Mouse (Mus musculus) lung, embryonic 14.5 days (tissue): Measurements from ENCODE around the gene Gm49333. TPM values are rescaled to one million over a fixed set of nuclear protein-coding genes. Genes with fewer than 3 reads are reported as not detected.

Experiments used
- ATAC-seq: fragments of 200-750 bp; cut with Nextera tagmentation; 2 replicates; pipeline ENCODE4 v1.8.0; 2017; ENCODE audit warnings: mild to moderate bottlenecking, moderate TSS enrichment, moderate library complexity; ENCODE audit not compliant: insufficient read depth
- DNase-seq: peaks from one replicate; pipeline ENCODE4 v3.0.0-alpha.2; 2015
- H3K27ac ChIP-seq: fragments of 300-500 bp; sonication (generic); 2 replicates; pipeline ENCODE4 v1.5.1; 2014; ENCODE audit warnings: low read depth, mild to moderate bottlenecking, moderate library complexity
- H3K27me3 ChIP-seq: fragments of 300-500 bp; sonication (generic); 2 replicates; pipeline ENCODE4 v1.6.1; 2014; ENCODE audit warnings: low read length, control low read depth; ENCODE audit not compliant: insufficient read depth
- H3K36me3 ChIP-seq: fragments of 300-500 bp; sonication (generic); 2 replicates; pipeline ENCODE4 v1.6.1; 2014; ENCODE audit warnings: control low read depth; ENCODE audit not compliant: insufficient read depth
- H3K4me1 ChIP-seq: fragments of 300-500 bp; sonication (generic); 2 replicates; pipeline ENCODE4 v1.6.1; 2014; ENCODE audit warnings: antibody characterized with exemption, control low read depth; ENCODE audit not compliant: insufficient read depth
- H3K4me2 ChIP-seq: fragments of 300-500 bp; sonication (generic); 2 replicates; pipeline ENCODE4 v1.6.1; 2014; ENCODE audit warnings: mild to moderate bottlenecking
- H3K4me3 ChIP-seq: fragments of 300-500 bp; sonication (generic); 2 replicates; pipeline ENCODE4 v1.5.1; 2014; ENCODE audit warnings: low read depth, low read length
- H3K9ac ChIP-seq: fragments of 300-500 bp; sonication (generic); 2 replicates; pipeline ENCODE4 v1.6.1; 2014
- H3K9me3 ChIP-seq: fragments of 300-500 bp; sonication (generic); 2 replicates; pipeline ENCODE4 v1.6.1; 2016; ENCODE audit warnings: low read depth, low read length, control low read depth
- CTCF ChIP-seq: IDR thresholded peaks from 2 replicates; pipeline ENCODE4 v1.5.1; 2016; ENCODE audit warnings: antibody characterized with exemption, low read depth
- WGBS: fragments of 180-500 bp; shearing (Covaris S2); extraction: QIAGEN DNeasy Blood & Tissue Kit; methylation state at CpG from one replicate; pipeline ENCODE4 v1.1.7; 2014; 5-methylcytosine and 5-hydroxymethylcytosine counted together
- microRNA counts: library from miRNA; unstranded; fragments of <30 nt; microRNA quantifications from one replicate; lab custom pipeline; 2016
- microRNA-seq: library from miRNA; unstranded; fragments of <30 nt; microRNA quantifications from one replicate; pipeline ENCODE4, GENCODE M21; 2016; ENCODE audit warnings: borderline number of aligned reads
- polyA plus RNA-seq: library from polyadenylated mRNA; unstranded; fragments of >200 nt; fragmentation: Nextera tagmentation; extraction: Ambion mirVana; gene quantifications from 2 replicates; pipeline ENCODE4 v1.2.1, GENCODE M21; 2014

Gm49333 gene
- polyA plus RNA-seq, 1 experiment from 2014 or later: not detected

DNA sequence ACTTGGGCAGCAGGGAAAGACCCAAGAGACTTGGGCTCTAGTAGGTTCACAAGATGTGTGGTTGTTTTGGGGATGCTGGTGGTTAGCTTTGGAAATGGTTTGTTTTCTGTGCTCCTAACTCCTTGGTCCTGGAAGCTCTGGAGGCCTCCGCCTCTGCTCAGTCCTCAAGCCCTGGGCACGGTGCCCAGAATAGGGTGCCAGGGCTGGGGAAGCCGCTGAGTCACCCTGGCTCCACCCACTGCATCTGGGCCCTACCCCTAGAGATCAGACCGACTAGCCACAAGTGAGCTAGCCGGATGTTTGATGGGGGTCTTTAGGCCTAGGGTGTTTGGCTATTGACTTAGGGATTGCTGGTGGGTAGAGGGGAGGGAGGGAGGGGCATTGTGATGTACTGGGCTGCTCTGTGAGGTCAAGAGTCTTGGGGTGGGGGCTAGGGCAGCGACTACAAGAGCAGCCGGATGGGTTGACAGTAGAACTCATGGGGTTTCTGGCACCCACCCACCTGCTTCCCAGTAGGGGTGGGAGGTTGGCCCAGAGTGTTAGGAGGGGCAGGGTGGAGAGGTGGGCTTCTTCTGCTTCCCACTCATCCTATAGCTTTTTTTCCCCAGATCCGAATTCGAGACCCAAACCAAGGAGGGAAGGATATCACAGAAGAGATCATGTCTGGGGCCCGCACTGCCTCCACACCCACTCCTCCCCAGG is 66.7 kb downstream of the Gm49333 start:
- 72% methylated on average over 10 of the region's 10 CpGs for WGBS
- DNase-seq (peak; percentile 70), ATAC-seq (no peak)
- peaks cover 86% of the 10 kb centered on the region for H3K36me3 ChIP-seq
- H3K4me2 ChIP-seq: no peak overlapping the region
- TF ChIP-seq CTCF: no peak
- H3K4me3 ChIP-seq: no peak overlapping the region
- no peak overlapping the region for H3K27ac ChIP-seq
- no peaks in the 10 kb centered on the region for H3K4me1 ChIP-seq
- H3K27me3 ChIP-seq: no peaks in the 10 kb centered on the region
- 0 out of 2 replicates have a peak overlapping the region, but pooled peaks have one; percentile 29 for H3K9ac ChIP-seq
- no peaks in the 10 kb centered on the region for H3K9me3 ChIP-seq

DNA sequence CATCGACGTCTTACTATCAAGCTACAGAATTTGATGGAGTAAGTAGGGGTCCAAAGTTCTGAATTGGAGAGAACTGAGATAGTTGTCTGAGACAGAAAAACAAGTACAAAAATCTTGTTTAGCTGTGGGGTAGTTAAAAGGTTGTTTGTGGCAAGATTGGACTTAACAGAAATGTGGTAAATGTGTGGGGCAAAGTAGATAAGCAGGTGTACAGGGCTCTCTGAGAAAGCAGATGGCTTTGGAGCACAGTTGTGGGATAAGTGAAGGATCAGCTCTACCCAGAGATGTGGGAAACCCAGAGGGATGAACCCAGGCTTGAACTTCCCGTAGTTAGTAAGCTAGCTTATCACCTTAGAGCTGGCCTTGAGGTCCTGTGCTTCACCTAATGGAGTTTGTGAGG is 79.4 kb downstream of the Gm49333 start:
- Histone ChIP-seq H3K27me3 (no peaks in the 10 kb centered on the region), H3K27ac (no peak overlapping the region), H3K4me3 (no peak overlapping the region), H3K4me1 (0 out of 2 replicates have a peak, but pooled peaks cover 2% of the 10 kb centered on the region), H3K4me2 (no peak overlapping the region), H3K9ac (no peak overlapping the region), H3K9me3 (no peaks in the 10 kb centered on the region), H3K36me3 (peaks cover 71% of the 10 kb centered on the region)
- no peak for TF ChIP-seq CTCF
- ATAC-seq (no peak), DNase-seq (no peak)
- WGBS: 83% methylated on average over 3 of the region's 3 CpGs

DNA sequence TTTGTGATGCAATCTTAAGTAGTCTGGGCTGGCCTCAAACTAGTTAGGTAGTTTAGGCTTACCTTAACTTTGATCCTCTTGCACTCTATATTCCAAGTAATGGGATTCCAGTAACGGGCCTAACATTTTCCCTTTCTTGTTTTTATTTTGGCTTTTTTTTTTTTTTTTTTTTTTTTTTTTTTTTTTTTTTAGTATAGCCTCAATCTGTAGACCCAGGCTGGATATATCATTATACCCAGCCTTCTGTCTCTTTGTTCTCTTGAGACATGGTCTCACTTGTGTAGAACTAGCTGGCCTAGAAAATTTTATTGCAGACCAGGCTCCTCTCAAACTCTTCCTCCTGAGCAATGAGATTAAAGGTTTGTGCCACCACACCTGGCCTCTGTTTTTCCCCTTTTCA is 80.2 kb downstream of the Gm49333 start:
- Histone ChIP-seq H3K36me3 (peaks cover 62% of the 10 kb centered on the region), H3K27ac (no peak overlapping the region), H3K4me1 (0 out of 2 replicates have a peak, but pooled peaks cover 2% of the 10 kb centered on the region), H3K9me3 (no peaks in the 10 kb centered on the region), H3K27me3 (no peaks in the 10 kb centered on the region), H3K9ac (no peak overlapping the region), H3K4me3 (no peak overlapping the region), H3K4me2 (no peak overlapping the region)
- no peak for TF ChIP-seq CTCF
- WGBS: 48% methylated on average over 1 of the region's 1 CpGs
- DNase-seq: no peak
- ATAC-seq: no peak

DNA sequence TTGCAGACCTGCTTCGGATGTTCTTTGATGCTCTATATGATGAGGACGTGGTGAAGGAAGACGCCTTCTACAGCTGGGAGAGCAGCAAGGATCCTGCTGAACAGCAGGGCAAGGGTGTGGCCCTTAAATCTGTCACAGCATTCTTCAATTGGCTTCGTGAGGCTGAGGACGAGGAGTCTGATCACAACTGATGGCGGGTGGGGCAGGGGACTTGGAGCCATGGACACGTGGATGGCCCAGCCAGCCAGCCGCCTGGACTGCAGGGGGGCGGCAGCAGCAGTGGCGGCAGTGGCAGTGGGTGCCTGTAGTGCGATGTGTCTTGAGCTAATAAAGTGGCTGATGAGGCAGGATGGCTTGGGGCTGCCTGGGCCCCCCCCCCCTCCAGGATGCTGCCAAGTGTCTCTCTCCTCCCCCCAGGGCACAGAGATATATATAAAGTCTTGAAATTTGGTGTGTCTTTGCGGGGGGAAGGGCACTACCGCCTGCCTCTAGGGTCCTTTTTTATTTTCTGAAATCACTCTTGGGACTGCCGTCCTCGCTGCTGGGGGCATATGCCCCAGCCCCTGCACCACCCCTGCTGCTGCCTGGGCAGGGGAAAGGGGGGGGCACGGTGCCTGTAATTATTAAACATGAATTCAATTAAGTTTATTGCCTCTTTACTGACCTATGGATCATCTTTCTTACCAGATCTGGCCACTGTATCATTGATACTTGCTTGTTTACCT is 81.0 kb downstream of the Gm49333 start:
- H3K27ac ChIP-seq: no peak overlapping the region

DNA sequence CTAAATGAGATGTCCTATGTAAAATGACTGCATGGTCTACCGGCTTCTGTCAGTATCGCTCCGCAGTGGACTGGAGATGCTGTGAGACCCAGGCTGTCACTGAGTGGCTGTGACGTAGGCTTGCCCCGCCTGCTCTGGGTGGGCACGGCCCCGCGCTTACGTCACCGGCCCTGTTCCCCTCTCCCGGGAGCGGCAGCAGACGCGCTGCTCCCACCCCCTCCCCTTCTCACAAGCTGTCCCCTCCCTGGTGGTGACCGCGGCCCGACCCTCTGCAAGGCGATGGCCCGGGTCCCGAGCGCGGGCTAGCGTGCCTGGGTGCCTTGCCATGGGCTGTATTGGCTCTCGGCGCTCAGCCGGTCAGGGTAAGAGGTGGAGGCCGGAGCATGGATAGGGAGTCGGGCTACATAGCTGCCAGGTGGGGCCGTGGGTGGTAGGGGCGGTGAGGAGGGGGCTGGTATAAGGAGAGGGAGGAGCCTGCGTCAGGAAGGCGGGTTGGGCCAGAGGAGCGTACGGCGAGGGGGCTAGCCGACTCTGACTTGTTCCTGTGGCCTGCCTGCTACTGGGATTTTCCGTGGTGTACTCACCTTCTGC is 81.8 kb downstream of the Gm49333 start, which contains the start of gene Fam131a:
Fam131a (plus strand) TSS at position 131 of the 591 bp plus-strand sequence.
- no peak for TF ChIP-seq CTCF
- peak; percentile 94 for ATAC-seq
- H3K9me3 ChIP-seq: no peaks in the 10 kb centered on the region
- peak within 1 kb of the TSS; percentile 86; the same call in 1 of the 2 replicates for H3K27ac ChIP-seq
- DNase-seq: peak; percentile 97
- H3K4me2 ChIP-seq: peak within 1 kb of the TSS; percentile 90
- H3K4me1 ChIP-seq: 0 out of 2 replicates have a peak, but pooled peaks cover 2% of the 10 kb centered on the region
- H3K9ac ChIP-seq: peak within 1 kb of the TSS; percentile 64
- under 1% methylated on average over 37 of the region's 37 CpGs for WGBS
- H3K27me3 ChIP-seq: no peaks in the 10 kb centered on the region
- peak within 1 kb of the TSS; percentile 56 for H3K4me3 ChIP-seq
- peaks cover 46% of the 10 kb centered on the region for H3K36me3 ChIP-seq

More for the DNA sequence above, 81.0 kb downstream of the Gm49333 start:
- Histone ChIP-seq H3K27me3 (no peaks in the 10 kb centered on the region), H3K36me3 (peaks cover 54% of the 10 kb centered on the region), H3K4me2 (peak overlapping the region; percentile 90; the same call in 1 of the 2 replicates), H3K9me3 (no peaks in the 10 kb centered on the region), H3K9ac (no peak overlapping the region), H3K4me3 (peak overlapping the region; percentile 56), H3K4me1 (0 out of 2 replicates have a peak, but pooled peaks cover 2% of the 10 kb centered on the region)
- WGBS: 45% methylated on average over 16 of the region's 16 CpGs
- ATAC-seq (no peak), DNase-seq (no peak)
- no peak for TF ChIP-seq CTCF

DNA sequence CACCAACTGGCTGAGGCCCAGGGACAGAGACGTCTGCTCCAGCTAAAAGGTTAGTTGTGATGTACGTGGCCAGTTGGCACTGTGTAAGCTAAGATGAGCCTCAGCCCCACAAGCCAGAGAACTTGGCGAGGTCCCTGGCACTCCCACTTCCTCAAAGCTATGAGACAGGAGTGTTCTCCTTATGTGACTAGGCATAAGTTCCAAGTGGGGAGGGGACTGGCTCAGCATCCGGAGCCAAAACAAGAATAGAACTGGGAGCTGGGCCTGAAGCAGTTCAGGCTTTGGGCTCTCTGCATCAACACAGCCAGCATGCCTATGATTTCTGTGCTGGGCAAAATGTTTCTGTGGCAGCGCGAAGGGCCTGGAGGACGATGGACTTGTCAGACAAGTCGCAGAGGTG is 83.4 kb downstream of the Gm49333 start:
- Histone ChIP-seq H3K4me2 (no peak overlapping the region; the same call in 1 of the 2 replicates), H3K36me3 (peaks cover 31% of the 10 kb centered on the region), H3K9ac (no peak overlapping the region), H3K4me1 (0 out of 2 replicates have a peak, but pooled peaks cover 2% of the 10 kb centered on the region), H3K4me3 (no peak overlapping the region), H3K27me3 (no peaks in the 10 kb centered on the region), H3K27ac (no peak overlapping the region), H3K9me3 (no peaks in the 10 kb centered on the region)
- TF ChIP-seq CTCF: no peak
- ATAC-seq: no peak
- 75% methylated on average over 8 of the region's 8 CpGs for WGBS
- DNase-seq: peak; percentile 37

MicroRNA genes within 50 kb of the gene (microRNA counts, 519-probe panel; counts per million panel counts)
- microRNA mmu-miR-1224 (lab: Ali Mortazavi, UCI): 2,430 counts per million, percentile 42 among the panel's probes with 10 or more counts

Small RNAs within 50 kb of the gene (microRNA-seq; reads per million reads assigned to microRNA genes)
- 0.71 reads per million for gene Mir1224

Other genes with a start within 250 kb of the Gm49333 start
- 60.2 and 63.0 TPM in 2 replicates for gene Abcc5, start 185.2 kb upstream of the Gm49333 start, polyA plus RNA-seq
- gene Eif2b5, start 112.8 kb upstream of the Gm49333 start, polyA plus RNA-seq: 111 and 112 TPM in 2 replicates
- 24.6 and 25.2 TPM in 2 replicates for gene Dvl3, start 94.6 kb upstream of the Gm49333 start, polyA plus RNA-seq
- 641 and 646 TPM in 2 replicates for gene Ap2m1, start 76.1 kb upstream of the Gm49333 start, polyA plus RNA-seq
- 51.1 and 53.9 TPM in 2 replicates for gene Abcf3, start 63.0 kb upstream of the Gm49333 start, polyA plus RNA-seq
- 0.53 and 0.89 TPM in 2 replicates for gene Vwa5b2, start 22.1 kb upstream of the Gm49333 start, polyA plus RNA-seq
- gene Eef1akmt4, start within 50 bp of the Gm49333 start, polyA plus RNA-seq: 31.5 and 34.6 TPM in 2 replicates
- 44.1 and 48.9 TPM in 2 replicates for gene Alg3, start 125 bp downstream of the Gm49333 start, polyA plus RNA-seq
- 0.72 and 1.3 TPM in 2 replicates for gene Camk2n2, start 9.7 kb downstream of the Gm49333 start, polyA plus RNA-seq
- gene Ece2, start 18.2 kb downstream of the Gm49333 start, polyA plus RNA-seq: 2.8 and 2.9 TPM in 2 replicates
- gene Psmd2, start 40.0 kb downstream of the Gm49333 start, polyA plus RNA-seq: 345 and 352 TPM in 2 replicates
- 176 and 191 TPM in 2 replicates for gene Eif4g1, start 56.7 kb downstream of the Gm49333 start, polyA plus RNA-seq
- 3.4 TPM in 2 replicates for gene Fam131a, start 81.6 kb downstream of the Gm49333 start, polyA plus RNA-seq
- 101 and 114 TPM in 2 replicates for gene Polr2h, start 106.1 kb downstream of the Gm49333 start, polyA plus RNA-seq
- gene Clcn2, start 106.1 kb downstream of the Gm49333 start, polyA plus RNA-seq: 7.5 and 10.1 TPM in 2 replicates
- 3.4 and 4.8 TPM in 2 replicates for gene Chrd, start 121.5 kb downstream of the Gm49333 start, polyA plus RNA-seq
- 0.76 and 1.1 TPM in 2 replicates for gene Thpo, start 122.9 kb downstream of the Gm49333 start, polyA plus RNA-seq